Comparison of ENCODE assay signal across 9 mouse cellular contexts in the genomic region with DNA sequence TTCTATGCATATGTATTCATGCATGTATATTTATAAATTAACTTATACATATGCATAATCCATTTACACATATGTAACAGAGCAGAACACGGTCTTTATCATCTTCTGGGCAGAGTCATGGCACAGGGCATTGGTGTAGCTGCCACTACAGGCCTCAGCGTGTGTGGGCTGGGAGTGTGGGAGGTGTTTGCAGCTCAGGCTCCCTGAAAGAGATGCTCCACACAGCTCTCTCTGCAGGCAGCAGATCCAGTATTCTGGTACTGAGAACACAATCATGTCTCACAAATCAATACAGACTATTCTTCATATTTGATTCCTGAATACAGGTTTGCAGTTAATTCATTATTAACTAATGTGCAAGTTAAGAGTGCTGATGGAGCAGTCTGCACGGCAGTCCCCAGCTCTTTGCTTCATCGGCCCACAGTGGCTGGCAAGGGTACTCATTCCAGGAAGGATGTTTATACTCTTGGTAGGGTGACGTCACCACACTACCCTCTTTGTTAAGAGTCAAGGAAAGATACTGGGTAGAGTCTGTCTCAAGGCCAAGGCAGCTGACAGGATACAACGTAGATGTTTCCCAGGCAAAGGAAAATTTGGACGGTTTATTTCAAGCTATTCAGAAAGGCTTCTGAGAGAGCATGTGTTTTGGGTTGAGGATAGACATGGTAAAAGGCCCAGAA.
DNase-seq lines count a peak whose midpoint lies in the region; ATAC-seq and TF ChIP-seq lines count a peak whose summit lies in the region.
"Had no signal": no experiment of that assay in that cellular context is flagged by ENCODE, and none has a peak within 500 bp of the region (broad histone marks: within the 10 kb centered on the region; RNA-seq: fewer than 3 reads in every experiment).

No protein-coding gene starts in this region.

- no peak for TF ChIP-seq POLR2A in brain, embryonic 14.5 days (IDR thresholded peaks at IDR 0.05; ENCODE audit: borderline replicate concordance, extremely low read depth, insufficient read depth, insufficient read length, poor library complexity, severe bottlenecking)
- no peak for TF ChIP-seq POLR2A in kidney, adult 2 months (IDR thresholded peaks at IDR 0.05; ENCODE audit: low read depth, low read length)

- H3K4me3 ChIP-seq in heart, embryonic 15.5 days = no peak overlapping the region
- no peak overlapping the region for H3K4me3 ChIP-seq in kidney, adult 2 months (ENCODE audit: insufficient read depth, low read depth, low read length)
- no peak overlapping the region for H3K4me3 ChIP-seq in lung, postnatal 0 days (ENCODE audit: low read depth, low read length)
- H3K4me3 ChIP-seq: limb, embryonic 12.5 days had no signal

- intact Hi-C loops in heart, postnatal 36 days (cut with DNase I) = loop anchor here (5.0 kb wide), 1 partner anchor 63 kb away; no protein-coding TSS in a partner anchor

- H3K9me3 ChIP-seq in heart, embryonic 15.5 days (replicated peaks) = no peaks in the 10 kb centered on the region
- H3K9me3 ChIP-seq in lung, postnatal 0 days (ENCODE audit: low read length) = no peaks in the 10 kb centered on the region
- H3K9me3 ChIP-seq: limb, embryonic 12.5 days had no signal

- peak; percentile 58; the same call in 1 of the 2 replicates for ATAC-seq in heart, embryonic 15.5 days (replicated peaks; ENCODE audit: insufficient number of reproducible peaks, insufficient read depth, low FRiP score, low read depth)
- peak; percentile 91 for ATAC-seq in lung, postnatal 0 days

- no peaks in the 10 kb centered on the region for H3K36me3 ChIP-seq in heart, embryonic 15.5 days
- no peaks in the 10 kb centered on the region for H3K36me3 ChIP-seq in kidney, adult 2 months (ENCODE audit: control insufficient read depth, insufficient read depth, low read length)
- H3K36me3 ChIP-seq in lung, postnatal 0 days (ENCODE audit: insufficient read depth, low read length) = no peaks in the 10 kb centered on the region
- H3K36me3 ChIP-seq: limb, embryonic 12.5 days had no signal

- no peak for DNase-seq in heart, postnatal 36 days
- peak; percentile 75 for DNase-seq in brain, embryonic 14.5 days (ENCODE audit: low read depth)
- peak; percentile 74 for DNase-seq in kidney, adult 2 months
- DNase-seq in lung, postnatal 0 days (ENCODE audit: low spot score) = peak; percentile 85
- no peak for DNase-seq in spleen, adult 12 weeks (ENCODE audit: low spot score)
- no peak for DNase-seq in ovary, postnatal 36 days (ENCODE audit: low spot score)
- DNase-seq in spleen, adult 18-20 months = no peak

- peak; percentile 22; the same call in 1 of the 2 replicates for TF ChIP-seq EP300 in lung, postnatal 0 days (IDR thresholded peaks at IDR 0.05)

- H3K27me3 ChIP-seq in heart, embryonic 15.5 days = no peaks in the 10 kb centered on the region
- H3K27me3 ChIP-seq in kidney, adult 2 months (replicated peaks; ENCODE audit: control insufficient read depth, insufficient read depth, low read length) = no peaks in the 10 kb centered on the region
- H3K27me3 ChIP-seq in lung, postnatal 0 days (replicated peaks; ENCODE audit: insufficient read depth, low read length) = no peaks in the 10 kb centered on the region
- H3K27me3 ChIP-seq: limb, embryonic 12.5 days had no signal

- peak overlapping the region; percentile 65 for H3K27ac ChIP-seq in heart, embryonic 15.5 days
- peak overlapping the region; percentile 64 for H3K27ac ChIP-seq in kidney, adult 2 months (ENCODE audit: insufficient read depth, low read depth, low read length)
- peak overlapping the region; percentile 81 for H3K27ac ChIP-seq in lung, postnatal 0 days (ENCODE audit: low read length)
- H3K27ac ChIP-seq: limb, embryonic 12.5 days had no signal

- no peak overlapping the region for H3K4me2 ChIP-seq in heart, embryonic 15.5 days
- no peak overlapping the region for H3K4me2 ChIP-seq in lung, postnatal 0 days (replicated peaks; ENCODE audit: low read depth, low read length)
- H3K4me2 ChIP-seq: limb, embryonic 12.5 days had no signal

- H3K9ac ChIP-seq in heart, embryonic 15.5 days = no peak overlapping the region
- no peak overlapping the region for H3K9ac ChIP-seq in lung, postnatal 0 days (replicated peaks; ENCODE audit: low read depth)
- H3K9ac ChIP-seq: limb, embryonic 12.5 days had no signal

- 39% methylated on average over 7 of the region's 7 CpGs for WGBS in heart, embryonic 15.5 days
- WGBS in kidney, adult 2 months = 52% methylated on average over 7 of the region's 7 CpGs
- 24% methylated on average over 7 of the region's 7 CpGs for WGBS in lung, postnatal 0 days

- TF ChIP-seq CTCF in brain, embryonic 14.5 days (IDR thresholded peaks at IDR 0.05; ENCODE audit: borderline replicate concordance, extremely low read depth, insufficient read depth, insufficient read length) = no peak
- TF ChIP-seq CTCF in kidney, adult 2 months (conservative IDR thresholded peaks at IDR 0.05; ENCODE audit: insufficient read depth, insufficient read length, low read depth, low read length) = no peak
- TF ChIP-seq CTCF in lung, postnatal 0 days (IDR thresholded peaks at IDR 0.05) = no peak

- peaks cover 25% of the 10 kb centered on the region for H3K4me1 ChIP-seq in heart, embryonic 15.5 days (replicated peaks)
- peaks cover 10% of the 10 kb centered on the region for H3K4me1 ChIP-seq in kidney, adult 2 months (ENCODE audit: control insufficient read depth, insufficient read depth, low read length)
- H3K4me1 ChIP-seq in lung, postnatal 0 days (ENCODE audit: insufficient read depth, low read depth, low read length) = peaks cover 5% of the 10 kb centered on the region

Comparison
In these comparisons a context has a peak if more than half of its experiments do, and no peak if none do; other contexts are left out.
1. DNase-seq: peak in brain, embryonic 14.5 days (single experiment), kidney, adult 2 months (single experiment) and lung, postnatal 0 days (single experiment); none in heart, postnatal 36 days (0 of 2), spleen, adult 12 weeks (single experiment), ovary, postnatal 36 days (single experiment) and spleen, adult 18-20 months (0 of 2).
2. Peak in every context shown above with its lines, with median percentiles within 50 percentile points of each other: H3K27ac ChIP-seq.